Mouse (Mus musculus) layer of hippocampus, adult 8-10 months (tissue): Measurements from ENCODE around the gene Timd2. TPM values are rescaled to one million over a fixed set of nuclear protein-coding genes. Genes with fewer than 3 reads are reported as not detected.
"Not testable (repeated sequence)": the region's sequence is repeated elsewhere in the genome, so short reads cannot be mapped to it uniquely, and the experiment has no call there.

Experiments
- DNase-seq, 2 experiments: peaks; one replicate each; pipeline ENCODE4 v3.0.0; 2022; ENCODE audit warnings: low spot score in 2 of 2
- total RNA-seq, 4 experiments: library from RNA; stranded (reverse); gene quantifications; 2 replicates each; pipeline ENCODE4 v1.2.4; 2022

Timd2 gene
- total RNA-seq, 4 experiments from 2014 or later, result not detected

GRCm38 (mm10) chr11:46665599-46666522 lies 41.0 kb downstream of the Timd2 start:
- DNase-seq, result peak in 1 of 2 experiments; percentile 6

- no peak for DNase-seq
Observed at GRCm38 (mm10) chr11:46663215-46663614, 43.6 kb downstream of the Timd2 start.

- no peak for DNase-seq
Observed at GRCm38 (mm10) chr11:46652476-46652875, 54.4 kb downstream of the Timd2 start.

GRCm38 (mm10) chr11:46649655-46650054 lies 57.2 kb downstream of the Timd2 start:
- not testable (repeated sequence) for DNase-seq

- DNase-seq, result no peak
Observed at GRCm38 (mm10) chr11:46644824-46645223, 62.0 kb downstream of the Timd2 start.

GRCm38 (mm10) chr11:46636568-46636967 lies 70.3 kb downstream of the Timd2 start:
- no peak for DNase-seq

- not testable (repeated sequence) for DNase-seq
Observed at GRCm38 (mm10) chr11:46635516-46635915, 71.3 kb downstream of the Timd2 start.

- DNase-seq, result peak; percentile 12 to 32
Observed at GRCm38 (mm10) chr11:46631635-46632034, 75.2 kb downstream of the Timd2 start.

- no peak for DNase-seq
Observed at GRCm38 (mm10) chr11:46629211-46629795, 77.6 kb downstream of the Timd2 start, which contains the start of gene Dppa1. Gene Dppa1, minus strand, starts transcription at chr11:46629261.

GRCm38 (mm10) chr11:46620414-46621168 lies 86.3 kb downstream of the Timd2 start:
- peak in 1 of 2 experiments; percentile 15 for DNase-seq

- DNase-seq, result no peak
Observed at GRCm38 (mm10) chr11:46619929-46620328, 86.9 kb downstream of the Timd2 start.

Other genes with a start within 250 kb of the Timd2 start
- gene Gm12169, start 182.8 kb downstream of the Timd2 start, total RNA-seq, result not detected
- under 1 TPM in 1 of 4 experiments, not detected in 3; 0.22 TPM for gene BC053393, start 135.5 kb downstream of the Timd2 start, total RNA-seq
- gene Dppa1, start 77.8 kb downstream of the Timd2 start, total RNA-seq, result not detected
- gene Havcr1, start 28.0 kb upstream of the Timd2 start, total RNA-seq, result not detected
- not detected for gene Timd4, start 103.7 kb upstream of the Timd2 start, total RNA-seq